Comparison of ENCODE assay signal across 11 mouse cellular contexts in the genomic region with DNA sequence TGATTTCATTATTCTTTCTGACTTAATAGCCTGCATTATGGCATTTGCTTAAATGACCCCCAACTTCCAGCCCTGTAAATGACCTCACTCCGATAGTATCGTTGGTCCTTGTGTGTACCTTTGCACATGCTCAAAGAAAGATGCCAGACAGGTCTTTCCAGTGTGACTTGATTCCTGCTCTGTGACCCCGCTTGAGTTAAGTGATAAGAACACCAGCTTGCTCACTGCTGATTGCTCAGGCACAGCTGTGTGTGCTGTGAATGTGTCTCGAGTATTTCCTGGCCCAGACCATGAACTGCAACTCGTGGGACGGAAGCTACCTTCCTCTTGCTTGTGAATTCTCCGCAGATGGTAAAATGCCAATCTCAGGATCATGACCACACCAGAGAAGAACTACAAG. TPM values are rescaled to one million over a fixed set of nuclear protein-coding genes. Genes with fewer than 3 reads are reported as not detected.
DNase-seq lines count a peak whose midpoint lies in the region; ATAC-seq lines count a peak whose summit lies in the region.
"Had no signal": no experiment of that assay in that cellular context is flagged by ENCODE, and none has a peak within 500 bp of the region (broad histone marks: within the 10 kb centered on the region; RNA-seq: fewer than 3 reads in every experiment).

No protein-coding gene starts in this region.

- peaks cover 43% of the 10 kb centered on the region for H3K36me3 ChIP-seq in liver, embryonic 12.5 days
- H3K36me3 ChIP-seq in forebrain, embryonic 11.5 days (ENCODE audit: control insufficient read depth, insufficient read depth, low read length): no peaks in the 10 kb centered on the region
- H3K36me3 ChIP-seq in forebrain, embryonic 14.5 days (ENCODE audit: control insufficient read depth, insufficient read depth, low read length): peaks cover 33% of the 10 kb centered on the region

- DNase-seq in kidney, adult 11 months: peak; percentile 42
- DNase-seq in kidney, postnatal 10 days: no peak
- no peak for DNase-seq in layer of hippocampus, adult 8-10 months (ENCODE audit: low spot score in 2 of 2)
- no peak for DNase-seq in forebrain, embryonic 11.5 days (ENCODE audit: low spot score)
- no peak for DNase-seq in forebrain, embryonic 14.5 days (ENCODE audit: low spot score)
- DNase-seq: cerebellum, adult 11 months had no signal

- peak overlapping the region; percentile 98 for H3K27ac ChIP-seq in liver, embryonic 12.5 days
- H3K27ac ChIP-seq in forebrain, embryonic 11.5 days (ENCODE audit: low read depth, low read length): no peak overlapping the region
- H3K27ac ChIP-seq in forebrain, embryonic 14.5 days (ENCODE audit: low read depth, low read length): no peak overlapping the region
- H3K27ac ChIP-seq: embryonic facial prominence, embryonic 13.5 days had no signal

- no peaks in the 10 kb centered on the region for H3K9me3 ChIP-seq in liver, embryonic 12.5 days (replicated peaks)
- no peaks in the 10 kb centered on the region for H3K9me3 ChIP-seq in forebrain, embryonic 11.5 days (ENCODE audit: control insufficient read depth, low read length)
- H3K9me3 ChIP-seq in forebrain, embryonic 14.5 days (replicated peaks; ENCODE audit: control insufficient read depth, low read length): no peaks in the 10 kb centered on the region
- H3K9me3 ChIP-seq: embryonic facial prominence, embryonic 13.5 days had no signal

- H3K27me3 ChIP-seq in liver, embryonic 12.5 days (replicated peaks): no peaks in the 10 kb centered on the region
- H3K27me3 ChIP-seq in forebrain, embryonic 11.5 days (ENCODE audit: control insufficient read depth, insufficient read depth, low read length): no peaks in the 10 kb centered on the region
- no peaks in the 10 kb centered on the region for H3K27me3 ChIP-seq in forebrain, embryonic 14.5 days (replicated peaks; ENCODE audit: control insufficient read depth, insufficient read depth, low read length)
- H3K27me3 ChIP-seq: CH12.LX; embryonic facial prominence, embryonic 13.5 days had no signal

- 0 out of 2 replicates have a peak overlapping the region, but pooled peaks have one; percentile 26 for H3K4me3 ChIP-seq in liver, embryonic 12.5 days
- H3K4me3 ChIP-seq in forebrain, embryonic 11.5 days (ENCODE audit: low read depth, low read length): no peak overlapping the region
- H3K4me3 ChIP-seq in forebrain, embryonic 14.5 days (ENCODE audit: low read depth, low read length): no peak overlapping the region
- H3K4me3 ChIP-seq: embryonic facial prominence, embryonic 13.5 days had no signal

- peak overlapping the region; percentile 69 for H3K4me2 ChIP-seq in liver, embryonic 12.5 days
- H3K4me2 ChIP-seq in forebrain, embryonic 11.5 days (ENCODE audit: low read depth, low read length, severe bottlenecking): no peak overlapping the region
- no peak overlapping the region for H3K4me2 ChIP-seq in forebrain, embryonic 14.5 days (ENCODE audit: low read length)
- H3K4me2 ChIP-seq: embryonic facial prominence, embryonic 13.5 days had no signal

- 0 out of 2 replicates have a peak, but pooled peaks have one; percentile 14 for ATAC-seq in erythroblast, adult 5-6 weeks (replicated peaks; ENCODE audit: low FRiP score, poor library complexity, severe bottlenecking)
- peak; percentile 68 for ATAC-seq in liver, embryonic 12.5 days
- ATAC-seq in megakaryocyte-erythroid progenitor cell, adult 5-6 weeks (replicated peaks; ENCODE audit: low FRiP score, low TSS enrichment, poor library complexity, severe bottlenecking): peak; percentile 47
- no peak for ATAC-seq in forebrain, embryonic 11.5 days (replicated peaks; ENCODE audit: low FRiP score)
- ATAC-seq in forebrain, embryonic 14.5 days: no peak

- peaks cover 79% of the 10 kb centered on the region for H3K4me1 ChIP-seq in liver, embryonic 12.5 days
- H3K4me1 ChIP-seq in forebrain, embryonic 11.5 days (replicated peaks; ENCODE audit: control insufficient read depth, insufficient read depth, low read length): peaks cover 16% of the 10 kb centered on the region
- peaks cover 9% of the 10 kb centered on the region for H3K4me1 ChIP-seq in forebrain, embryonic 14.5 days (ENCODE audit: control insufficient read depth, insufficient read depth, low read length)

- WGBS in liver, embryonic 12.5 days (ENCODE audit: insufficient replicate concordance): 23% methylated on average over 7 of the region's 7 CpGs
- 91% methylated on average over 7 of the region's 7 CpGs for WGBS in forebrain, embryonic 11.5 days
- 95% methylated on average over 7 of the region's 7 CpGs for WGBS in forebrain, embryonic 14.5 days

- peak overlapping the region; percentile 66; the same call in 1 of the 2 replicates for H3K9ac ChIP-seq in liver, embryonic 12.5 days
- H3K9ac ChIP-seq in forebrain, embryonic 11.5 days (ENCODE audit: low read length): no peak overlapping the region
- H3K9ac ChIP-seq in forebrain, embryonic 14.5 days (ENCODE audit: low read length): no peak overlapping the region
- H3K9ac ChIP-seq: embryonic facial prominence, embryonic 13.5 days had no signal

RNA-seq across cellular contexts. Expression of gene Cdc6, which starts 2.6 kb away (rescaled TPM):
- total RNA-seq in erythroblast, adult 5-6 weeks (2015; ENCODE audit: low replicate concordance): 20.0 and 20.1 TPM in 2 replicates
- 46.7 and 54.2 TPM in 2 replicates for total RNA-seq in erythroblast, adult 5-6 weeks (2017; ENCODE audit: low replicate concordance)
- polyA plus RNA-seq in liver, embryonic 12.5 days (2016; fragmentation: Nextera tagmentation; extraction: Ambion mirVana): 86.5 and 89.9 TPM in 2 replicates
- total RNA-seq in megakaryocyte-erythroid progenitor cell, adult 5-6 weeks (2014; fragmentation: Nextera tagmentation): 85.0 and 101 TPM in 2 replicates
- 67.8 and 78.7 TPM in 2 replicates for total RNA-seq in megakaryocyte-erythroid progenitor cell, adult 5-6 weeks (2017)
- total RNA-seq in layer of hippocampus, adult 8-10 months (2022): 1 to 10 TPM in 1 of 4 experiments, under 1 TPM in 3; 0.36 to 1.2 (median 0.44) TPM
- 52.8 and 54.7 TPM in 2 replicates for polyA plus RNA-seq in forebrain, embryonic 11.5 days (2014; fragmentation: Nextera tagmentation; extraction: Ambion mirVana)
- 14.1 and 16.4 TPM in 2 replicates for polyA plus RNA-seq in forebrain, embryonic 14.5 days (2014; fragmentation: Nextera tagmentation; extraction: Ambion mirVana)

RNA-seq across cellular contexts. Expression of gene Rara, which starts 22.6 kb away (rescaled TPM):
- total RNA-seq in erythroblast, adult 5-6 weeks (2015; ENCODE audit: low replicate concordance): 13.1 and 13.2 TPM in 2 replicates
- total RNA-seq in erythroblast, adult 5-6 weeks (2017; ENCODE audit: low replicate concordance): 2.8 TPM in 2 replicates
- polyA plus RNA-seq in liver, embryonic 12.5 days (2016; fragmentation: Nextera tagmentation; extraction: Ambion mirVana): 6.8 and 7.1 TPM in 2 replicates
- 7.8 and 15.9 TPM in 2 replicates for total RNA-seq in megakaryocyte-erythroid progenitor cell, adult 5-6 weeks (2014; fragmentation: Nextera tagmentation)
- total RNA-seq in megakaryocyte-erythroid progenitor cell, adult 5-6 weeks (2017): 2.2 and 3.0 TPM in 2 replicates
- total RNA-seq in layer of hippocampus, adult 8-10 months (2022): 10 to 100 TPM; 17.3 to 20.2 (median 19.4) TPM
- 23.3 and 25.2 TPM in 2 replicates for polyA plus RNA-seq in forebrain, embryonic 11.5 days (2014; fragmentation: Nextera tagmentation; extraction: Ambion mirVana)
- polyA plus RNA-seq in forebrain, embryonic 14.5 days (2014; fragmentation: Nextera tagmentation; extraction: Ambion mirVana): 8.2 and 9.8 TPM in 2 replicates

RNA-seq across cellular contexts. Expression of gene Wipf2, which starts 41.6 kb away (rescaled TPM):
- total RNA-seq in erythroblast, adult 5-6 weeks (2015; ENCODE audit: low replicate concordance): 9.4 and 21.7 TPM in 2 replicates
- total RNA-seq in erythroblast, adult 5-6 weeks (2017; ENCODE audit: low replicate concordance): 6.4 and 8.2 TPM in 2 replicates
- polyA plus RNA-seq in liver, embryonic 12.5 days (2016; fragmentation: Nextera tagmentation; extraction: Ambion mirVana): 2.0 and 2.2 TPM in 2 replicates
- total RNA-seq in megakaryocyte-erythroid progenitor cell, adult 5-6 weeks (2014; fragmentation: Nextera tagmentation): 23.5 and 26.9 TPM in 2 replicates
- total RNA-seq in megakaryocyte-erythroid progenitor cell, adult 5-6 weeks (2017): 3.6 and 4.4 TPM in 2 replicates
- total RNA-seq in layer of hippocampus, adult 8-10 months (2022): 10 to 100 TPM; 69.4 to 86.8 (median 80.7) TPM
- 5.5 and 6.3 TPM in 2 replicates for polyA plus RNA-seq in forebrain, embryonic 11.5 days (2014; fragmentation: Nextera tagmentation; extraction: Ambion mirVana)
- 3.3 and 3.7 TPM in 2 replicates for polyA plus RNA-seq in forebrain, embryonic 14.5 days (2014; fragmentation: Nextera tagmentation; extraction: Ambion mirVana)

Comparison
In these comparisons a context has a peak if more than half of its experiments do, and no peak if none do; other contexts are left out.
1. ATAC-seq: peak in erythroblast, adult 5-6 weeks (single experiment), liver, embryonic 12.5 days (single experiment) and megakaryocyte-erythroid progenitor cell, adult 5-6 weeks (single experiment); none in forebrain, embryonic 11.5 days (single experiment) and forebrain, embryonic 14.5 days (single experiment).
2. RNA of gene Cdc6, which starts 2.6 kb away (total RNA-seq): 67.8 to 101 TPM in megakaryocyte-erythroid progenitor cell, adult 5-6 weeks and 20.0 to 54.2 TPM in erythroblast, adult 5-6 weeks; 0.36 to 1.2 TPM in layer of hippocampus, adult 8-10 months; every median in the first group is over 4 times any median in the second.